Mouse (Mus musculus): Measurements from ENCODE around the gene Mapk8ip2. TPM values are rescaled to one million over a fixed set of nuclear protein-coding genes. Genes with fewer than 3 reads are reported as not detected.
"Not testable (repeated sequence)": the region's sequence is repeated elsewhere in the genome, so short reads cannot be mapped to it uniquely, and the experiment has no call there.

Gene Mapk8ip2
- polyA plus RNA-seq, 1 experiment from 2014 or later, result 9.2 TPM

DNA sequence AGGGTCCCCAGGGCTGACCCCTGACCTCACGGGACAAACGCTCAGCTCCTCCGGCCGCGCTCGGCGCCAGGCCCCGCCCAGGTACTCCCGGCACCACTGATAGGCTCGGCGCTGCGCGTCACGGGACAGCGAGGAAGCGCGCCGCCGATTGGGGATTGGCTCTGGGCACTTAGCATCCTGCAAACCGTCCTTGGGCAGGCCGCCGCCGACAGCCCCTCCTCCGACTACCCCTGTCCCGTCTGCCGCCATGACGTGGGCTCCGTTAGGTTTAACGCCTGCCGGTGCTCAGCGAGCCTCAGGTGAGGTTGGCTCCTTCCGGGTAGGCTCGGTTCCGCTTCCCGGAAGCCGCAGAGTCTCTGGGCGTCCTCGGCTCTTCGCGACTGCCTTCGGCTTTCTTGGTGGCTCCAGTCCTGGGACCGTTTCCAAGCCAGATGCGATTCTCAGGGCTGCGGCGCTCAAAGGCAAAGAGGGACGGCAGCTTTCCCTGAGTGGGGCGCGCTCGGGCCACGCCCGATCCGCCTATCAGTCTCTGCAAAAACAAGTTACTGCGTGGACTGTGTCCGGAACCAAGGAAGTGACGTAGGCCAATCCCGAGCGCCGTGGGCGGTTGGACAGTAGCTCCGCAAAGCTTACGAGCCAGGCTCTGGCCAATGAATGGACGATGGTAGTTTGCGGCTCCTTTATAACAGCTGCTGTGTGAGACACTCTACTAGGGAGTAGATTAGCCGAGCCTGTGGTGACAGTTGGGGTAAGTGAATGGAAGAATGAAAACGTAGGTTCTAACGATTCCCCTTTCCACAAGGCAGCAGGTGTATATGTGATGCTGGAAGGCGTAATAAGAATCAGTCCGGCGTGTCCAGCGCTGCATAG, 24.1 kb upstream of the Mapk8ip2 start, which contains the start of the genes C730034F03Rik, Gm44502 and Chkb:
TSS of gene C730034F03Rik (plus strand) at position 238 of the 870 bp plus-strand sequence.
TSS of gene Gm44502 (minus strand) at position 345 of the 870 bp plus-strand sequence.
TSS of gene Chkb (minus strand) at position 557 of the 870 bp plus-strand sequence.
- peak; percentile 94 for DNase-seq (ENCODE audit: low spot score)
- Histone ChIP-seq H3K4me3 (peak within 1 kb of the TSS; percentile 77), H3K27me3 (replicated peaks; ENCODE audit: low read depth, poor library complexity, severe bottlenecking) (no peaks in the 10 kb centered on the region), H3K36me3 (replicated peaks) (peaks cover 25% of the 10 kb centered on the region), H3K9me3 (no peaks in the 10 kb centered on the region), H3K4me1 (peaks cover 35% of the 10 kb centered on the region), H3K27ac (replicated peaks) (peak within 1 kb of the TSS; percentile 93)
- WGBS, result under 1% methylated on average over 70 of the region's 70 CpGs

DNA sequence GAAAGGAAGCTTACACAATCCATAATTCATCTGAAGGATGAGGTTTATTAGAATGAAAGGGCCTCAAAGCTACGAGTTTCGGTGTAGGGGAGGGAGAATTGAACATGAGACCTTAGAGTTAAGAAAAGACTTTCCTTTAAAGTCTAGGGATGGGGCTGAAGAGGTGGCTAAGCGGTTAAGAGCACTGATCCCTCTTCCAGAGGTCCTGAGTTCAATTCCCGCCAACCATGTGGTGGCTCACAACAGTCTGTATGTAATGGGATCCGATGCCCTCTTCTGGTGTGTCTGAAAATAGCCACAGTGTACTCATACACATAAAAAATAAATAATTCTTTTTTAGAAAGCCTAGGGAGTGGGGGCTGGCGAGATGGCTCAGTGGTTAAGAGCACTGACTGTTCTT, 23.4 kb upstream of the Mapk8ip2 start:
- H3K27ac ChIP-seq (replicated peaks), result peak overlapping the region; percentile 93
- H3K36me3 ChIP-seq (replicated peaks), result peaks cover 25% of the 10 kb centered on the region
- DNase-seq (ENCODE audit: low spot score), result no peak
- no peaks in the 10 kb centered on the region for H3K27me3 ChIP-seq (replicated peaks; ENCODE audit: low read depth, poor library complexity, severe bottlenecking)
- WGBS, result 50% methylated on average over 6 of the region's 6 CpGs
- peaks cover 30% of the 10 kb centered on the region for H3K4me1 ChIP-seq
- no peaks in the 10 kb centered on the region for H3K9me3 ChIP-seq
- peak overlapping the region; percentile 77 for H3K4me3 ChIP-seq

DNA sequence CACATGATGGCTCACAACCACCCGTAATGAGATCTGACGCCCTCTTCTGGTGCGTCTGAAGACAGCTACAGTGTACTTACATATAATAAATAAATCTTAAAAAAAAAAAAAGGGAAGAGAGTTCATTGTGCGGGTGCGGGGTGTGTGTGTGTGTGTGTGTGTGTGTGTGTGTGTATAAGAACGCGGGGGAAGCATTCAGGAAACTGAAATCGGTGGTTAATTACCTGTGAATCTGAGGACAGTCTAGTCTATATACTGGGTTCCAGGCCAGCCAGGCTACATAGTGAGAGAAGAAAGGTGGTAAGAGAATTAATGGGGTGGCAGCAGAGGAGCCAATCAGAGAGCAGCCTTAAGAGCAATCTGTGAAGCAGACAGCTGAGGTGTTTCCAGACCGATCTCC, 22.9 kb upstream of the Mapk8ip2 start:
- H3K36me3 ChIP-seq (replicated peaks), result peaks cover 25% of the 10 kb centered on the region
- peaks cover 26% of the 10 kb centered on the region for H3K4me1 ChIP-seq
- H3K4me3 ChIP-seq; H3K27ac ChIP-seq (replicated peaks); DNase-seq (ENCODE audit: low spot score); H3K27me3 ChIP-seq (replicated peaks; ENCODE audit: low read depth, poor library complexity, severe bottlenecking); H3K9me3 ChIP-seq: not testable (repeated sequence)
- 82% methylated on average over 9 of the region's 9 CpGs for WGBS

DNA sequence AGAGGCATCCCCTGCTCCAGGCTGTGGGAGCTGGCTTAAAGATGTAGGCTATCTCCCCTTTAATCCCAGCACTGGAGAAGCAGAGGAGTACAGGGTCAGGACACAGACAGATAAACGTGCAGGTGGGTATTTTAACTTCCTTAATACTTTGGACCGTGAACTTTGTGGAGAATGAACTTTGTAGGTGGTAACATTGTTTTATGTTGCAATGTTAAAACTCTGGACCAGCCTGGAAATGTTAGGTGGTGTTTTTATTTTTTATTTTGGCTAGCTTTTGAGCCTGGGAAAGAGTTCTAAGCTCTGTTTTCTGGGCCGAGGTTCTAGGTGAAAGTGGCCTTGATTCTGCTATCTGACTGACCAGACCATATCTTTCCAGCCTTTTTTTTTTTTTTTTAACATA, 22.4 kb upstream of the Mapk8ip2 start:
- no peak overlapping the region for H3K27ac ChIP-seq (replicated peaks)
- peaks cover 20% of the 10 kb centered on the region for H3K36me3 ChIP-seq (replicated peaks)
- DNase-seq (ENCODE audit: low spot score), result no peak
- H3K27me3 ChIP-seq (replicated peaks; ENCODE audit: low read depth, poor library complexity, severe bottlenecking), result no peaks in the 10 kb centered on the region
- 90% methylated on average over 3 of the region's 3 CpGs for WGBS
- no peaks in the 10 kb centered on the region for H3K9me3 ChIP-seq
- H3K4me1 ChIP-seq, result peaks cover 21% of the 10 kb centered on the region
- H3K4me3 ChIP-seq, result no peak overlapping the region

DNA sequence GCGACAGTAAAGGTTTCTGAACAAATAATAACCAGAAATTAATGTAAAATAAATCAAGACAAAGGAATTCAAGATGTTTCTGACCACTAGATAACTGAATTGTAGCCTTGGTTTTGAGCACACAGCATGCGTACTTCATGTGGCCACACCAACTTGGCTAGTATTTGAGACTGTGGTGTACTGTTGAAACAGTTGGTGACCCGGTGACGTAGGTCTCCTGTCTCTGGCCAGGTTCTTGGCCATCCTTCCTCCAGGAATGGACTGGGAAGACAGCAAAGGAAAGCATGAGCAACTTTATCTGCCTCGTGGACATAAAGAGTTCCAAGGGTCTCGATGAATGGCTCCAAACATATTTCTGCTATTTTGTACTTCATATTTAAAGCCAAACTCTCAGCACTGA, 21.9 kb upstream of the Mapk8ip2 start:
- Histone ChIP-seq H3K27ac (replicated peaks) (no peak overlapping the region), H3K4me1 (peaks cover 19% of the 10 kb centered on the region), H3K27me3 (replicated peaks; ENCODE audit: low read depth, poor library complexity, severe bottlenecking) (no peaks in the 10 kb centered on the region), H3K9me3 (no peaks in the 10 kb centered on the region), H3K4me3 (no peak overlapping the region), H3K36me3 (replicated peaks) (peaks cover 15% of the 10 kb centered on the region)
- no peak for DNase-seq (ENCODE audit: low spot score)
- 94% methylated on average over 6 of the region's 6 CpGs for WGBS

DNA sequence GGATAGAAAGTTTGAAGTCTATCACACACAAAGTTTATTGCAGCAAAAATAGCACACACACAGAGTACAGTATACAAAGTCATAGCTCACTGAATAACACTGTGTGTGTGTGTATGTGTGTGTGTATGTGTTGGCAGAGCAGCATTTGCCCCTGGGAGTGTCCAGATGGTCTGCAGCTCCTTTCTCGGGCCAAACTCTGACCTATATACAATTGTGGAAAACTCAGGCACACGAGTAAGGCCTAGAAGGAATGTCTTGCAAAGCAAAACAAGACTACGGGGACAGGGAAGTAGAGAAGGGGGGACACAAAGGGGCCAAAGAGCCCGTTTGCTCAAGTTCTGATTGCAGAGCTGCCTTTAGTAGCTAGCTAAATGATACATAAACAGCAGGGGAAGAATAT, 20.8 kb upstream of the Mapk8ip2 start:
- 80% methylated on average over 4 of the region's 4 CpGs for WGBS

DNA sequence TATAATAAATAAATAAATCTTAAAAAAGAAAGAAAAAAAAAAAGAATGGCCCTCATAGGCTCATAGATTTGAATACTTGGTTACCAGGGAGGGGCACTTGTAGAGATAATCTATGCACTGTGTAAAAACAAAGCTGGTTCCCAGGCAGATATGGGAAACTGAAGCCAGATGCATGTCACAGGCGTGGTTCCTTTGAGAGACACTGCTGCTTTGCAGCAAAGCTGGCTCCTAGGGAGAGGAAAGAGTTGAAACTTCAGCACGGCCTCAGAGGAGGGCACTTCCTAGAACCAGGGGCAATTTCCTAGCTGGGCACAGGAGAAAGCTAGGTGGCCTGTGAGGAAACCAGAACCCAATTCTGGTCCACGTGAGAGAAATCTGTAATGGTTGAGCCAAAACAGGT, 19.6 kb upstream of the Mapk8ip2 start:
- DNase-seq (ENCODE audit: low spot score), result no peak
- H3K36me3 ChIP-seq (replicated peaks), result no peaks in the 10 kb centered on the region
- H3K4me1 ChIP-seq, result peaks cover 6% of the 10 kb centered on the region
- no peaks in the 10 kb centered on the region for H3K27me3 ChIP-seq (replicated peaks; ENCODE audit: low read depth, poor library complexity, severe bottlenecking)
- H3K9me3 ChIP-seq, result no peaks in the 10 kb centered on the region
- no peak overlapping the region for H3K27ac ChIP-seq (replicated peaks)
- H3K4me3 ChIP-seq, result no peak overlapping the region
- WGBS, result 65% methylated on average over 3 of the region's 3 CpGs

More for the DNA sequence above, 20.8 kb upstream of the Mapk8ip2 start:
- Histone ChIP-seq H3K27ac (replicated peaks) (no peak overlapping the region), H3K4me3 (no peak overlapping the region), H3K27me3 (replicated peaks; ENCODE audit: low read depth, poor library complexity, severe bottlenecking) (no peaks in the 10 kb centered on the region), H3K9me3 (no peaks in the 10 kb centered on the region), H3K4me1 (peaks cover 18% of the 10 kb centered on the region), H3K36me3 (replicated peaks) (peaks cover 3% of the 10 kb centered on the region)
- DNase-seq (ENCODE audit: low spot score), result no peak

DNA sequence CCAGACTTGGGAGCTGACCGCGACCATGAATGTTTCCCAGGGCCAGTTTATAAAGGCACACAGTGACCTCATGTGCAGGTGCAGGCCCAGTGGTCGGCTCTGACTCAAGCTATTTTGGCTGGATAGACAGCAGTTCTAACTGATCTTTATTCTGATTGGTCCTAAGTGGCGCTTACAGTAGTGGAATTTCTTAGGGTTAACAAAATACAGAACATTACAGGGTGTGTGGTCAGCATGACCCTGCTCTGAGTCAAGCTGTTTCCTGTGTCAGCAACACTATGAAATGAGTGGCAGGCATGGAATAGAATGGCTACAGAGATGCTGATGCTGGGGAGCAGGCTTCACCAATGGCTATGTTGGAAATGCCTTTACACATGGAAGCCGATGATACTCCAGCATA, 17.8 kb upstream of the Mapk8ip2 start:
- no peak overlapping the region for H3K4me3 ChIP-seq
- H3K4me1 ChIP-seq, result no peaks in the 10 kb centered on the region
- H3K9me3 ChIP-seq, result no peaks in the 10 kb centered on the region
- no peaks in the 10 kb centered on the region for H3K27me3 ChIP-seq (replicated peaks; ENCODE audit: low read depth, poor library complexity, severe bottlenecking)
- H3K27ac ChIP-seq (replicated peaks), result no peak overlapping the region
- 86% methylated on average over 5 of the region's 5 CpGs for WGBS
- H3K36me3 ChIP-seq (replicated peaks), result no peaks in the 10 kb centered on the region
- DNase-seq (ENCODE audit: low spot score), result no peak

DNA sequence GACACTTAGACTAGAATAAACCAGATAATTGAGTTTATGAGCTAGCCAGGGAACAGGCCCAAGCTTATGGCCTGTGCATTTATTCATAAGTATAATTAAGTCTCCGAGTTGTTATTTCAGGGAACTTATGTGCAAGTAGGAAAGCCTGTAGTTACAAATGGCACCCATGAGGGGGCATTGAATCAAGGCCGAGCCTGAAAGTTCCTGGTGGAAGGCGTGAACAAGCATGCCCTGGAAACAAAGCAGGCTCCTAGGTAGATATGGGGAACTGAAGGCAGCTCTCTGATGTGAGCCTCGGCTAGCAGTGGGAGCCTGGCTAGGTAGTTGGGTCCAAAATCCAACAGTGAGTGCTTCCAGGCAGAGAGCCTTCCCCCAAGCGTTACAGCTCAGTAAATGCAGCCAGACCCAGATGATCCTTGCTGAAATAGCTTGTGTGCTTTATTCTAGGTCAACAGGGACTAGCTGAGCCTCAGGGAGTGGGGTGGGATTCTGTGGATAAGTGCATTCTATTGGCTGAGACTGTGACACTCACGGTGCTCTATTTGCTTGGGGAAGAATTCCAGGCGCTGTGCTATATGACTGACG, 11.1 kb upstream of the Mapk8ip2 start:
- H3K27me3 ChIP-seq (replicated peaks; ENCODE audit: low read depth, poor library complexity, severe bottlenecking), result no peaks in the 10 kb centered on the region
- 41% methylated on average over 8 of the region's 8 CpGs for WGBS
- peak; percentile 26 for DNase-seq (ENCODE audit: low spot score)

DNA sequence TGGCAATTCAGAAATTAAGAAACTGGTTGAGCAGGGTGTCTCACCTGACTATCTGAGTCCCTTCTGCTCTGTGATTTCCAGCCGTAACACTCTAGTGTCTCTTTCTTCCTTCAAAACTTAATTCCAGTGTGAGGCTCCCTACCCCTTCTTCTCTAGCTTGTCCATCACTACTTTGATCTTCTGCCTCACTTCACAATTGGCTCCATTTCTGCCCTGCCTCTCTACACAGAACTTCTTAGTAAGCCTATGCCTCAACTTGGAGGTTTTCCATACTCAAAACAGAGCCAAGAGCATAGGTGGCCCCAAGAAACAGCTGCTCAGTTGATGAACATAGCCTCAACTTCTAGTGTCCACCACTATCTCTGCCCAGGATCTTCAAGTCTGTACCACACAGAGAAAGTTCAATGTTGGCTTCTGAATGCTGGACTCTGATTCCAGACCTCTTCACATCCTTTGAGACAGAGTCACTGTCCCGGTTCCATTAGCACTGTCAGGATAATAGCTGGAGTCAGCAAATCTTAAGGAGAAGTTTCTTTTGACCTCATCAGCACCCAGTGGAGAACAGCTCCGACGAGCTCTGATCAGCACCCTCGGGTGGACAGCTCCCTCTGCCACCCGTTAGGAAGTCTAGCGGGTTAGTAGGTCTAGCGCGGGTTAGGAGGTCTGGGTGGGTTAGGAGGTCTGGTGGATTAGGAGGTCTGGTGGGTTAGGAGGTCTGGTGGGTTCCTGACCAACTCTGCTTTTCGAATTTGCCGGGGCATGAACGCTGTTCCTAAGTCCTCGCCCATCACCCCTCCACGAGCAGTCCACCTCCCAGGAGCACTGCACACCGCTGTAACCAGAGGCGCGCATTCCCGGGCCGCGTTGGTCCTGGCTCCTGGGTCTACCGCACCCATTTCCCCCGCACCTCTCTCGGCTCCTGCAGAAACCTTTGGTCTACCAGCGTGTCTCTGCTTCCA, 528 bp upstream of the Mapk8ip2 start:
- Histone ChIP-seq H3K9me3 (no peaks in the 10 kb centered on the region), H3K36me3 (replicated peaks) (peaks cover 14% of the 10 kb centered on the region), H3K4me3 (peak overlapping the region; percentile 77), H3K27ac (replicated peaks) (peak overlapping the region; percentile 83), H3K27me3 (replicated peaks; ENCODE audit: low read depth, poor library complexity, severe bottlenecking) (peaks cover 45% of the 10 kb centered on the region), H3K4me1 (peaks cover 20% of the 10 kb centered on the region)
- peak; percentile 83 for DNase-seq (ENCODE audit: low spot score)
- 5% methylated on average over 24 of the region's 24 CpGs for WGBS

More for the DNA sequence above, 11.1 kb upstream of the Mapk8ip2 start:
- Histone ChIP-seq H3K36me3 (replicated peaks) (no peaks in the 10 kb centered on the region), H3K9me3 (no peaks in the 10 kb centered on the region), H3K4me3 (no peak overlapping the region), H3K27ac (replicated peaks) (no peak overlapping the region), H3K4me1 (no peaks in the 10 kb centered on the region)

DNA sequence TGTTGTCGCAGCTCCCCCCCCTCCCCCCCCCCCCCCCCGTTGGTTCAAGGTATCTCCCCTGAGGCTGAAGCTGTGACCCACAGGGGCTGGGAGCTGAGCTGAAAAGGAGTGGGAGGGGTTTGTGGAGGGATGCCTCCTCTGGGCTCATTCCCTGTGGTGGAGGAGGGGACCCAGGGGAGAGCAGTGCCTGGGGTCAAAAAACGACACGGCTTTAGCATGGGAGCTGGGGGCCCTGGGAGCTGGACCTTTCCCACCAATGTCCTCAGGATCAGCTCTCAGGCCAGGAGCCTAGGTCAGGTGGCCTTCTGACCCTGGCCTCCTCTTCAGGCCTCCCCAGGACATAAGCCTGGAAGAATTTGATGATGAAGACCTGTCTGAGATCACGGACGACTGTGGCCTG, 1.1 kb downstream of the Mapk8ip2 start:
- Histone ChIP-seq H3K4me3 (peak overlapping the region; percentile 77), H3K4me1 (peaks cover 20% of the 10 kb centered on the region), H3K27ac (replicated peaks) (no peak overlapping the region), H3K36me3 (replicated peaks) (peaks cover 21% of the 10 kb centered on the region), H3K27me3 (replicated peaks; ENCODE audit: low read depth, poor library complexity, severe bottlenecking) (peaks cover 45% of the 10 kb centered on the region), H3K9me3 (no peaks in the 10 kb centered on the region)
- DNase-seq (ENCODE audit: low spot score), result no peak
- WGBS, result 10% methylated on average over 6 of the region's 6 CpGs

DNA sequence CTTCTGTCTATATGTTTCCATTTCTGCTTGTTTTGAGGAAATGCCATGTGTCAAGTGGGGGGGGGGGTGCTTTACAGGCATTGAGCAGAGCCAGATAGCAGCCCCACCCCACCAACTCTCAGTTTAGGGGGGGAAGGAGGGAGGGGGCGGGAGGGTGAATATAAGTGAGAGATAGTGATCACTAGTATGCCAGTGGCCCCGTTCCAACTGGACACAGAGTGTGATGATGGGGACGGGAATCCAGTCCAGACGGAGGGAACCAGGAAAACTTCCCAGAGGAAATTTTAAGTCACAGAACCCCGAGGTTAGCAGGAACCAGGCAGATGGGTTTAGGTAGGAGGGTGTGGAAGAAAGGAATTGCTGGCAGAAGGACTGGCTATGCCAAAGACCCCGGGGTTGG, 1.9 kb downstream of the Mapk8ip2 start:
- WGBS, result 79% methylated on average over 6 of the region's 6 CpGs
- Histone ChIP-seq H3K36me3 (replicated peaks) (peaks cover 23% of the 10 kb centered on the region), H3K27me3 (replicated peaks; ENCODE audit: low read depth, poor library complexity, severe bottlenecking) (peaks cover 45% of the 10 kb centered on the region), H3K9me3 (no peaks in the 10 kb centered on the region), H3K4me1 (peaks cover 20% of the 10 kb centered on the region), H3K27ac (replicated peaks) (no peak overlapping the region), H3K4me3 (no peak overlapping the region)
- DNase-seq (ENCODE audit: low spot score), result no peak
